Mouse (Mus musculus): ENCODE measurements at regions not wholly inside any gene's neighbourhood (a gene's known extent, or its start where the extent isn't known, plus 50 kb on each side); places are given as distances from the start of the nearest gene placed in this dataset.

GRCm38 (mm10) chr4:94144901-94145801, 411.2 kb upstream of the Gm10306 start:
- TF ChIP-seq CTCF (IDR thresholded peaks at IDR 0.05; ENCODE audit: low read depth) (no peak), EP300 (optimal IDR thresholded peaks at IDR 0.05) (no peak)

Data from stomach, postnatal 0 days (tissue).